Mouse (Mus musculus): ENCODE measurements at regions not wholly inside any gene's neighbourhood (a gene's known extent, or its start where the extent isn't known, plus 50 kb on each side); places are given as distances from the start of the nearest gene placed in this dataset.

DNA sequence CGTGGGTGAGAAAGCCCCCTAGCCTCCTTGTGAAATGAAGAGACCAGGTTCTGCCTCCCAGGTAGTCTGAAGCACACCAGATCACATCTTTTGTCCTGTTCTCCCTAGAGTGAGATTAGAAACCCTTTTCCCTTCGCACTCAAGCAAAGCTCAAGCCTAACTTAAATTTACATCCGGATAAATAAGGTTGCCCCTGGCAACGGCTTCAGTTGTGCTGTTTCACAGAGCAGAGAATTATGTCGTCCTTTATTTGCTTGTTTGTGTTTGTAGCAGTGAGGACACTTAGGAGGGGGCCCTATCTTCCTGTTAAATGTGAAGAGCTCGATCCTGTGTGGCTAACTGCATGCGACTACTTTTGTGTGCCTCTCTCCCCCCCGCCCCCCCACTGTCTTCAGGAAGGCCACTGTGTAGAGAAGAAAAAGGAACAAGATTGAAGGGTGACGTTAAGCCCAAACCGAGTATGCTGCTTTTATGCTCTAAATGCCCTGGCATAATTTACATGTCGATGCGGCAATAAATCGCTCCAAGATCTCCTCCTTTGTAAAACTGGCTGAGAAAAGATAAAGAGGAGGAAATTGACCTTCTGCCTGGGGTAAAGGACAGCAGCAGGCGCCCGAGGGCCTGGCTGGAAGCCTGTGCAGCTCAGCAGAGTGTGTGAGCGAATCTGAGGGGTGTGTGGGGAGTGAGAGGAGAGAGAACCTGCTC, 439.9 kb downstream of the Prdm2 start:
- 10% methylated on average over 16 of the region's 16 CpGs for WGBS
- peak; percentile 19; the same call in 1 of the 2 replicates for ATAC-seq (ENCODE audit: low FRiP score, low TSS enrichment)
- Histone ChIP-seq H3K9ac (replicated peaks; ENCODE audit: low read length) (no peak overlapping the region), H3K9me3 (ENCODE audit: low read length) (no peaks in the 10 kb centered on the region), H3K4me1 (ENCODE audit: insufficient read depth, low read length) (peaks cover 34% of the 10 kb centered on the region), H3K27me3 (ENCODE audit: insufficient read depth, low read length) (no peaks in the 10 kb centered on the region), H3K4me3 (ENCODE audit: low read length) (no peak overlapping the region), H3K4me2 (replicated peaks; ENCODE audit: low read depth, low read length) (peak overlapping the region; percentile 24; the same call in 1 of the 2 replicates), H3K36me3 (ENCODE audit: insufficient read depth, low read length) (no peaks in the 10 kb centered on the region), H3K27ac (ENCODE audit: low read length) (no peak overlapping the region; the same call in 1 of the 2 replicates)

DNA sequence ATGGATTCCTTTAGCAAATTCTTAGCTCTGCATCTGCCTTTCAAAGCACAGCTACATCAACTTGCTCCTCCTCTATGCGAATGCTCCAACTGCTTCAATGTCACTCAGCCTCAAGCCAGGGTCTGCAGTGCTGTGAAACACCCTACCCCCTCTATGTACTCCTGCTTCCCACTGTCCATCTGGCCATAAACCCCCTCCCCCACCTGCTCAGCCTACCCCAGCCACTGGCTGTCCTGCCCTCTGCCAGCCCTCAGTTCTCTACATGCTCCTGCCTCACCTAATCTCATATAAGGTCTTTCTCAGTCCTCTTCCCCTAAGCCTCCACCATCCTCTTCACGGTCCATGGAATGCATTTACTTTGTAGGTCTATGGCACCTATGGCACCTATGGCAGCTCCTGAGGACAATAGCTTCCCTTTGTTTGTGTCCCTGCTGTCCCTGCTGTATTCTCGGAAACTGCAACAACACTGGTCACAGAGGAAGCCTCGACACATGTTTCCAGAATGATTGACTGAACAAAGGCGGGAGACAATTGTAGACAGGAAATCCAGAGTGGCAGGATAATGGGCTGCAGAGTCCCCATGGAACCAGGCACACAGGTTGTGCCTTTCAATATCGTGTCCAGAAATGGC, 441.2 kb downstream of the Prdm2 start:
- H3K4me3 ChIP-seq (ENCODE audit: low read length), result no peak overlapping the region
- H3K9ac ChIP-seq (replicated peaks; ENCODE audit: low read length), result no peak overlapping the region
- H3K27ac ChIP-seq (ENCODE audit: low read length), result no peak overlapping the region
- H3K4me2 ChIP-seq (replicated peaks; ENCODE audit: low read depth, low read length), result no peak overlapping the region
- 49% methylated on average over 6 of the region's 6 CpGs for WGBS
- peaks cover 28% of the 10 kb centered on the region for H3K4me1 ChIP-seq (ENCODE audit: insufficient read depth, low read length)
- no peaks in the 10 kb centered on the region for H3K9me3 ChIP-seq (ENCODE audit: low read length)
- no peaks in the 10 kb centered on the region for H3K27me3 ChIP-seq (ENCODE audit: insufficient read depth, low read length)
- H3K36me3 ChIP-seq (ENCODE audit: insufficient read depth, low read length), result no peaks in the 10 kb centered on the region
- ATAC-seq (ENCODE audit: low FRiP score, low TSS enrichment), result no peak

DNA sequence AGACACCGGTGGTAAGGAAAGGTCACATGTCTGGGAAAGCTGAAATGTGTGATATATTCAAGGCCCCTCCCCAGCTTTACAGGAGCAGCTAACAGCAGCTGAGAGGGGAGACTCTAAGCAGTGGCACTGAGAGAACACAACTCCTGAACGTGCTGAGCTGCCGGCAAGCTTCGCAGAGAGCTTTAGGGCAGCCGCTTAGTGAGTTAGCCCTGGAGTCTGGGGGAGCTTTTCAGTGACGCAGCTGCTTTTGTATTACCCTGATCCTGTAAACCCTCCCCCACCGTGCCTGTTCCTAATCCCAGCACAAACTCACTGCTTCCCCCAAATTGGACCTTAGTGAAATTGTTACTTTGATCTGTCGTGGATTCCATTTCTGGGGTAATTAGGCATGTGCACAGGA, 442.6 kb downstream of the Prdm2 start:
- H3K9me3 ChIP-seq (ENCODE audit: low read length), result no peaks in the 10 kb centered on the region; the same call in 1 of the 2 replicates
- peaks cover 27% of the 10 kb centered on the region for H3K4me1 ChIP-seq (ENCODE audit: insufficient read depth, low read length)
- ATAC-seq (ENCODE audit: low FRiP score, low TSS enrichment), result 0 out of 2 replicates have a peak, but pooled peaks have one; percentile 10
- no peaks in the 10 kb centered on the region for H3K27me3 ChIP-seq (ENCODE audit: insufficient read depth, low read length)
- WGBS, result 9% methylated on average over 8 of the region's 8 CpGs
- H3K4me3 ChIP-seq (ENCODE audit: low read length), result no peak overlapping the region
- no peak overlapping the region for H3K27ac ChIP-seq (ENCODE audit: low read length)
- H3K9ac ChIP-seq (replicated peaks; ENCODE audit: low read length), result no peak overlapping the region
- no peak overlapping the region for H3K4me2 ChIP-seq (replicated peaks; ENCODE audit: low read depth, low read length)
- no peaks in the 10 kb centered on the region for H3K36me3 ChIP-seq (ENCODE audit: insufficient read depth, low read length)

DNA sequence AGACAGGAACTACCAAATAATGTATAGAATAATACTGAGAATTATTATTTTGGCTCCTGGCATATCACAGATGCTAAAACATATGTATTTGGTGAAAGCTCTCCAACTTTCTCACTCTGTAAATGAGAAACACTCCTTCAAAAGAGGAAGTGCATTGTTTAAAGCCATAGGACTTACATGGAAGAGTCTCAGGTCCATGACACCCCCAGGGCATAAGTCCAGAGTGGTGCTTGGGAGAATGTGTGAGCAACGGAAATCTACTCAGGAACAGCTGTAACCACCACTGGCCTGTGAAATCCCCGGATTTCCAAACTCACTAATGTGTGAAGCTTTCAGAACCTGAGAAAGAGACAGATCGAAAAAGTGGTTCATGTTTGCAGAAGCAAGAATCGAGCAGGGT, 445.1 kb downstream of the Prdm2 start:
- H3K4me1 ChIP-seq (ENCODE audit: insufficient read depth, low read length), result peaks cover 11% of the 10 kb centered on the region; the same call in 1 of the 2 replicates
- 45% methylated on average over 4 of the region's 4 CpGs for WGBS
- no peak overlapping the region for H3K27ac ChIP-seq (ENCODE audit: low read length)
- no peak overlapping the region for H3K9ac ChIP-seq (replicated peaks; ENCODE audit: low read length)
- H3K36me3 ChIP-seq (ENCODE audit: insufficient read depth, low read length), result no peaks in the 10 kb centered on the region
- no peak for ATAC-seq (ENCODE audit: low FRiP score, low TSS enrichment)
- H3K4me3 ChIP-seq (ENCODE audit: low read length), result no peak overlapping the region
- H3K27me3 ChIP-seq (ENCODE audit: insufficient read depth, low read length), result no peaks in the 10 kb centered on the region
- no peak overlapping the region for H3K4me2 ChIP-seq (replicated peaks; ENCODE audit: low read depth, low read length)
- no peaks in the 10 kb centered on the region; the same call in 1 of the 2 replicates for H3K9me3 ChIP-seq (ENCODE audit: low read length)

DNA sequence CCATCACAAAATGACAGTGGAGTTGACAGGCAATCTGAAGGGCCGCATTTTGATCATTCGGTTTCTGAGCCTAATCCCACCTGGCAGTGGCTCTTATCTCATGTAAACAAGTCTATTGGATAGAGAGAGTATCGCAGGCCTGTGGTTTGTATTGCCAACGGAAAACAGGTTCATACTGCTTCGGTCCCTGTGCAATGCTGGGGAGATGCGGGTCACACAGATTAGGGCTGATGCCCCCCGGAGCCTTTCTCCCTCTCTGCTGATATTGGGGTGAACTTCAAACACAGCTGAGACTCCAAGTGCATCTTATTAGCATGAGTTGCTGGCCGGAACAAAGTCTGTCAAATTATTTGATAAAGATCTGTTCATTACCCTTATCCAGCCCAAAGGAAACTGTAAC, 451.2 kb downstream of the Prdm2 start:
- H3K27me3 ChIP-seq (ENCODE audit: insufficient read depth, low read length), result no peaks in the 10 kb centered on the region
- no peak overlapping the region for H3K4me3 ChIP-seq (ENCODE audit: low read length)
- no peak for ATAC-seq (ENCODE audit: low FRiP score, low TSS enrichment)
- no peaks in the 10 kb centered on the region for H3K36me3 ChIP-seq (ENCODE audit: insufficient read depth, low read length)
- H3K4me1 ChIP-seq (ENCODE audit: insufficient read depth, low read length), result no peaks in the 10 kb centered on the region
- 77% methylated on average over 8 of the region's 8 CpGs for WGBS
- no peak overlapping the region for H3K4me2 ChIP-seq (replicated peaks; ENCODE audit: low read depth, low read length)
- H3K27ac ChIP-seq (ENCODE audit: low read length), result no peak overlapping the region
- H3K9ac ChIP-seq (replicated peaks; ENCODE audit: low read length), result no peak overlapping the region
- H3K9me3 ChIP-seq (ENCODE audit: low read length), result no peaks in the 10 kb centered on the region; the same call in 1 of the 2 replicates

DNA sequence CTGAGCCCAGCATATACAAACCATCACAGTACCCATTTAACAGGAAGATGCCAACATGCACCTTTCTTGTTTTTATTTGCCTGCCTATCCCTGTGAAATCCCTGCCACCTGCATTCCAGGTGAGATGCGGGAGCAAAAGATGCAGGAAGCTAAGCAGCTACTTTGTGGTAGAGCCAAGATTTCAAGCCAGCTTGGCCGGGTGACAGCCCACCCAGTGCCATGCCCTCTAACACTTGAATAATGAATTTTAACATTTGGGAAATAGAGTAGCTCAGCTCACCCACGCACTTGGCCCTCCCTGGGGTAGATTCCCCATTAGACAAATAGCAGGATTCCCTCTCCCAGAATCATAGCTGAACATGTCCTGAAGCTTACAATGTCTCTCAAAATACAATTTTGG, 454.7 kb downstream of the Prdm2 start:
- WGBS, result 70% methylated on average over 3 of the region's 3 CpGs
- H3K4me3 ChIP-seq (ENCODE audit: low read length), result no peak overlapping the region
- ATAC-seq (ENCODE audit: low FRiP score, low TSS enrichment), result no peak

DNA sequence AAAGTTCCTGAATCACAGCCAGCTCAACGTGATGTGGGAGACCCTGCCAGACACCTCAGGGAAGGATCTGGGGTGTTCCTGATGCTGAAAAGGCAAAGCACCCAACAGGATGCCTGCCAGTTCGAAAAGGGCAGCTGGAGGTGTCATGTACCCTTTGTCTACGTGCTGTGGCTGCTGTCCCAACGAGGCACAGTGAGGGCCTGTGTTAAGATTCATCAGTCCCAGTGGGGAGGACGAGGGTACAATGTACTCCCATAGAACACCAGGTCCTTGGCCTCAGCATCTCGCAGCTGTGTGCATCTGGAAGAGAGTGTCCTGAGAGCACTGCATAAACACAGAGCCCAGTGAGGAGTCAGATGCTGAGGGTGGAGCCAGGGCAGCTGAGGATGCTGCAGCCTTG, 456.5 kb downstream of the Prdm2 start:
- no peaks in the 10 kb centered on the region for H3K4me1 ChIP-seq (ENCODE audit: insufficient read depth, low read length)
- no peak overlapping the region for H3K27ac ChIP-seq (ENCODE audit: low read length)
- 69% methylated on average over 6 of the region's 6 CpGs for WGBS
- H3K9ac ChIP-seq (replicated peaks; ENCODE audit: low read length), result no peak overlapping the region
- H3K4me3 ChIP-seq (ENCODE audit: low read length), result no peak overlapping the region
- no peak overlapping the region for H3K4me2 ChIP-seq (replicated peaks; ENCODE audit: low read depth, low read length)
- no peaks in the 10 kb centered on the region for H3K9me3 ChIP-seq (ENCODE audit: low read length)
- H3K36me3 ChIP-seq (ENCODE audit: insufficient read depth, low read length), result no peaks in the 10 kb centered on the region
- ATAC-seq (ENCODE audit: low FRiP score, low TSS enrichment), result no peak
- no peaks in the 10 kb centered on the region for H3K27me3 ChIP-seq (ENCODE audit: insufficient read depth, low read length)

More for the DNA sequence above, 454.7 kb downstream of the Prdm2 start:
- Histone ChIP-seq H3K9ac (replicated peaks; ENCODE audit: low read length) (no peak overlapping the region), H3K36me3 (ENCODE audit: insufficient read depth, low read length) (no peaks in the 10 kb centered on the region), H3K27me3 (ENCODE audit: insufficient read depth, low read length) (no peaks in the 10 kb centered on the region), H3K4me1 (ENCODE audit: insufficient read depth, low read length) (no peaks in the 10 kb centered on the region), H3K9me3 (ENCODE audit: low read length) (no peaks in the 10 kb centered on the region), H3K4me2 (replicated peaks; ENCODE audit: low read depth, low read length) (no peak overlapping the region), H3K27ac (ENCODE audit: low read length) (no peak overlapping the region)

DNA sequence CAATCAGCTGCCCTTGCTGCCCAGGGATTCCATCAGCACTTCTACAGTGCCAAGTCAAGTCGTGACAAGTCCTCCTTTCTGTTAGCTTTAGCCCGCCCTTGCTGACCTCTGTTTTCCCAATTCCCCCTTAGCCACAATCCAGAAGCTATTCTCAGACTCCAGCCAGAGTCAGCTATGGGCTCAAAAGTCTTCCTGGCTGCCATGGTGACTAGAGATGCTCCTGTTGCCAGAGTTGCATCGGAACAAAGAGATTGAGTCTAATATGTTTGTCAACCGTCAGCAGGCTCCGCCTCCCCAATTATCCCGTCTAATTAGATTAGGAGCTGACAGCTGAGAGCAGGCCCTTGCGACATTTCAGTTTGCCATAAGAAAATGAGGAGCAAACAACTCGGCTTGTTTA, 462.9 kb downstream of the Prdm2 start:
- no peaks in the 10 kb centered on the region for H3K4me1 ChIP-seq (ENCODE audit: insufficient read depth, low read length)
- WGBS, result 54% methylated on average over 8 of the region's 8 CpGs

DNA sequence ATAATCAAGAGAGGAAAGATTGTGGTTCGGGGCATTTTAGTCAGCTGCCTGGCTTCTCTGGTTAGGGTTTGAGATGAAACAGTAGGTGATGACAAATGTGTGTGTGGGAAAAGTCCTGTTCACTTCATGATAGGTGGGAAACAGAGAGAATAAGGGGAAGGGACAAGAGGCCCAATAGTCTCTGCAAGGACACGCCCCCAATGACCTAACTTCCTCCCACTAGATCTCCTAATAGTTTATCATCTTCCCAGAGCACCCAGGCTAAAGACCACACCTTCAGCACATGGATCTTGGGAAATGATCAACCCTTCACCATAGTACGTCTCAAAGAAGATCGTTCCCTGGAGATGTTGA, 484.3 kb upstream of the Kazn start:
- Histone ChIP-seq H3K4me3 (ENCODE audit: low read length) (no peak overlapping the region), H3K9ac (replicated peaks; ENCODE audit: low read length) (no peak overlapping the region), H3K27me3 (ENCODE audit: insufficient read depth, low read length) (no peaks in the 10 kb centered on the region), H3K4me2 (replicated peaks; ENCODE audit: low read depth, low read length) (no peak overlapping the region), H3K4me1 (ENCODE audit: insufficient read depth, low read length) (no peaks in the 10 kb centered on the region), H3K9me3 (ENCODE audit: low read length) (no peaks in the 10 kb centered on the region), H3K36me3 (ENCODE audit: insufficient read depth, low read length) (no peaks in the 10 kb centered on the region), H3K27ac (ENCODE audit: low read length) (no peak overlapping the region)
- 90% methylated on average over 4 of the region's 4 CpGs for WGBS
- ATAC-seq (ENCODE audit: low FRiP score, low TSS enrichment), result no peak

More for the DNA sequence above, 462.9 kb downstream of the Prdm2 start:
- Histone ChIP-seq H3K9ac (replicated peaks; ENCODE audit: low read length) (no peak overlapping the region), H3K4me2 (replicated peaks; ENCODE audit: low read depth, low read length) (no peak overlapping the region), H3K9me3 (ENCODE audit: low read length) (no peaks in the 10 kb centered on the region), H3K27me3 (ENCODE audit: insufficient read depth, low read length) (no peaks in the 10 kb centered on the region), H3K36me3 (ENCODE audit: insufficient read depth, low read length) (no peaks in the 10 kb centered on the region), H3K4me3 (ENCODE audit: low read length) (no peak overlapping the region), H3K27ac (ENCODE audit: low read length) (no peak overlapping the region)
- ATAC-seq (ENCODE audit: low FRiP score, low TSS enrichment), result no peak

DNA sequence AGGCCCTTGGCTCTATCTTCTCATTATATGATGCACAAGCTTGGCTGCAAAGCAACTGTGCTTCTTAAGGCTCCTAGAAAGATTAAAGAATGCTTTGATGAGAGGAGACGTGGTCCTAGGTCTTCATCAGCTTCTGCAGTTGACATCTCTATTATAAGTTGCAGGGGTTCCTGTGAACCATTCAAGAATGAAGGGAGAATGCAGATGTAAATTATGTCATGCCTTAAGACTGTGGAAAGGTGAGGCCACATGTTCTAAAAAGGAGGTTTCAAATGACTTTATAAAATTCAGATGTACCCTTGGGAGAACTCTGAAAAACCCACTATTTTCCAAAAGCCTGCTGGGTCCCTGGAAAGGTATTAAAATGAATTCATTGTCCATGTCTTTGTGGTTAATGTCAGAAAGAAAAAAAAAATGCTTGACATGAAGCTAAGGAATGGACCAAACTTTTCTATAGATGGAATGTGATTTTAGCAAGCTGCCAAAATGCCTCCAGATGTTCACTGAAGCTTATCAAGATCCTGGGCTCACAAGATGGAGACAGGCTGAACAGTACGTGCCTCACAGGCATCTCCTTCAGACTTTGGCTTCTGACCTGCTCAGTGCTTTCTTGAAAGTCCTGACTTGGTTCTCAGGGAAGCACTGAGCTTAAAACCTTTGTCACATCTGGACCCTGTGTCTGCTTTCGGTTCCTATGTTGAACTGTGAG, 483.8 kb upstream of the Kazn start:
- Histone ChIP-seq H3K4me3 (ENCODE audit: low read length) (no peak overlapping the region), H3K27me3 (ENCODE audit: insufficient read depth, low read length) (no peaks in the 10 kb centered on the region), H3K4me2 (replicated peaks; ENCODE audit: low read depth, low read length) (no peak overlapping the region), H3K9ac (replicated peaks; ENCODE audit: low read length) (no peak overlapping the region), H3K36me3 (ENCODE audit: insufficient read depth, low read length) (no peaks in the 10 kb centered on the region), H3K4me1 (ENCODE audit: insufficient read depth, low read length) (no peaks in the 10 kb centered on the region), H3K9me3 (ENCODE audit: low read length) (no peaks in the 10 kb centered on the region), H3K27ac (ENCODE audit: low read length) (no peak overlapping the region)
- ATAC-seq (ENCODE audit: low FRiP score, low TSS enrichment), result no peak
- 68% methylated on average over 3 of the region's 3 CpGs for WGBS

Data from kidney, embryonic 16.5 days (tissue).